Mouse (Mus musculus): ENCODE measurements around the gene Nova2.

DNA sequence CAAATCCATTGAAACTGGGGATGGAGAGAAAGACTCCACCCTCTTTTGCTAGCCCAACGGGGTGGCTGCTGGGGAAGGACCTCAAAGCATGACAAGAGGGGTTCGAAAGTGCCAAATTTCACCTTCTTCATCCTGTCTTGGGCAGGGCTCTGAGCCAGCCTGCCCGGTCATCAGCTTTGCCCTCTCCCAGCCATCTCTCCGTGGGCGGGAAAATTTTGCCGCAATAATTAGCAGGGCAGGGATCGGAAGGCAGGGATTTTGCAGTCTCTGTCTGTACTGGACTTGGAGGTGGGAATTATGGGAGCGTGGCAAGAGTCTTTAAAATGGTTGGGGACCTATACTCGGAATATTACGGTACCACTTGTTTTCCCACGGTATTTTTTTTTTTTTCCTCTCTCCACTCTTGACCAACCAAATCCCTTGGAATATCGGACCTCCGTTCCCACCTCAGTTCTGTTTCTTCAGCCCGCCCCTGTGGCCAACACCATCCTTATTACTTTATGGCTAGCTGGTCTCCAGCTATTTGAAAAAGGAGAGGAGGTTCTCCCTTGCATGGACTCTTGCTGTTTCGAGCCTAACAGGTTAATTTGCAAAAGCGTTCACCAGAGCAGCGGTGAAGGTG lies 36.6 kb downstream of the Nova2 start:
- TF ChIP-seq GATA1 (IDR thresholded peaks at IDR 0.05; ENCODE audit: low read length) (no peak), TAL1 (IDR thresholded peaks at IDR 0.05; ENCODE audit: low read length) (no peak)
